Mouse (Mus musculus): ENCODE data around the gene Sh3bp5.

The Sh3bp5 gene

GRCm38 (mm10) chr14:31336369-31337155, 99.3 kb downstream of the Sh3bp5 start, which contains the start of gene Capn7:
Gene Capn7, plus strand, starts transcription at chr14:31336638.
- peak; percentile 100 for DNase-seq

- DNase-seq = no peak
Measured at GRCm38 (mm10) chr14:31335765-31336164, 100.1 kb downstream of the Sh3bp5 start.

DNA sequence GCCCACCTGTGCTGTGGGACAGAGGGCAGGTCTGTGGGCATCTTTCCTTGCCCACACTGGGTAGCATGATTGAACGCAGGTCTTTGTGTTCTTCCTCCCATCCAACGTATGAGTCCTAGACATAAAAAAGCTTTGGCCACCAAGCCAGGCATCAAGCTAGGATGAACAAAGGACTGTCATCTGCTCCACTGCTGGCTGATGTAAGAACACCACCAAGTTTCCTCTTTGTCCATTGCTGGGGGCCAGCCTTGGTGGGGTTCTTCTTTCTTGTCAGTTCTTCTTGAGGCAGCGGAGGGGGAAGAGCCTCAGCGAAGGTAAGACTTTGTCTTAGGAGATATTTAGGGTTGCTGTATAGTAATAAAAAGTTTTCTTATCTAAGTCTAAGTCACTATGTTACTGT, 104.9 kb downstream of the Sh3bp5 start:
- no peak for DNase-seq

DNA sequence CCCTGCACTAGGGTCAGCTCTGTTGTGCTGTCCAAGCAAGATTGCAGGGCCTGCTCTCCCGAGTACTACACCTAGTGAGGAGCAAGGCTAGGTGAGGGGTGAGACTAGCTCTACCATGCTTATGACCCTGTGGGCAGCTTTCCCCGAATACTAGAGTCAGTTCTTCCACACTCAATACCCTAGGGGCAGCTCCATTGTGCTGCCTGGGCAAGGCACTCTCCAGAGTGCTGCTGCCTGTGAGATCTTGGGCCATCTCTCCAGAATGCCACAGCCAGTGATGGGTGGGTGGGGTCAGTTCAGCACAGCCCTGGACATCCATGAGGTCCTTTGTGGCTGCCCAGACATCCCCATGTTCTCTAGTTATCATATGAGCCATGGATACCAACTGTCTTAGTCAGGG, 106.1 kb downstream of the Sh3bp5 start:
- DNase-seq = no peak

DNA sequence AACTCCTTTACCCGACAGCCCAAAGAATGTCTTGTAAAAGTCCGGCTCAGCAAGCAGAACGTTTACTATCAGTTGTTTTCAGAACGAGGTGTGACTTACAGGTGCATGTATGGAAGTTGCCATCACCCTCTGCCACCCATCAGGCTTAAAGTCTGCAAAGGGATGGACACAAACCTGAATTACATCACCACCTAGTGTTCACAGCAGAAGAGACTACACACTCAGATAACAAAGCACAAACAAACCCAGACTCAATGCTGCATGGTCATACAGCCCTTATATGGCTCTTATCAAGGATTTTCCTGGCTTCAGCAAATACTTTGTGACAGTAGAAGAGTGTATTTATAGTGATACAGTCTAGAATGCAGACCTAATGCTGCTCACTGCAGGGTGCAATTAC, 108.2 kb downstream of the Sh3bp5 start:
- no peak for DNase-seq

- DNase-seq = no peak
Measured at GRCm38 (mm10) chr14:31327196-31327595, 108.7 kb downstream of the Sh3bp5 start.

DNA sequence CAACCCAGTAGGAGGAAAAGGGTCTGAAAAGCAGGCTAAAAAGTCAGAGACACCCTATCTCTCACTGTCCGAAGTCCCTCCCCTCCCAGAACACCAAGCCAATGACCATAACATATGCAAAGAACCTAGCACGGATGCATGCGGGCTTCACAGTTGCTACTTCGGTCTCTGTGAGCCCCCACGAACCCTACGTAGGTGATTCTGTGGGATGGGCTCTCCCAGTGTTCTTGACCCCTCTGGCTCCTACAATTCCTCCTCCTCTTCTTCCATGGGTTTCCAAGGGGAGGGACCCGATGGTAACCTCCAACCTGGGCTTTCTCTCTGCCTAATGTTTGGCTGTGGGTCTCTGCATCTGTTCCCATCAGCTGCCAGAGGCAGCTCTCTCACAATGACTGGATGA, 109.1 kb downstream of the Sh3bp5 start:
- DNase-seq = no peak

DNA sequence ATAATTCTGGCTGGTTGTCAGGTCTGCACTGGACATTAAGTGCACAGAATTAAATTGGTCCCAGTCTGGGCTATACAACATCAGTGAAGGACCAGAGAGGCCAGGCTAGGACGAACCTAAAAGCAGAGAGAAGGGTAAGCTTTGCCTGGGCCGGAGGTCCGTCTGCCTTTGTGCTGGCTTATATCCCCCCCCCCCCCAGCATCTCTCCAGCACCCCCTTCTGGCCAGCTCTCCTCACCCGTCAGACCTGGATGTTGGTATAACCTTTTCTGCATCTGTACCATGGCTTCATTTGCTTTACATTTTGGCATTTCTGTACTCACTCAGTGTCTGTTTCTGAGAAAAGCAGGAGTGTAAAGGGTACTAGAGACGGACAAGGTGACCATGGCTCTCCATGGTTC, 110.3 kb downstream of the Sh3bp5 start:
- DNase-seq = no peak

GRCm38 (mm10) chr14:31324851-31325250, 111.0 kb downstream of the Sh3bp5 start:
- peak; percentile 70 for DNase-seq

- DNase-seq = peak; percentile 73
Measured at GRCm38 (mm10) chr14:31323849-31324792, 111.8 kb downstream of the Sh3bp5 start, which contains the start of gene Dnah1. Gene Dnah1, minus strand, starts transcription at chr14:31323896.

GRCm38 (mm10) chr14:31323189-31323588, 112.7 kb downstream of the Sh3bp5 start:
- no peak for DNase-seq

- no peak for DNase-seq
Measured at GRCm38 (mm10) chr14:31322191-31322590, 113.7 kb downstream of the Sh3bp5 start.

- no peak for DNase-seq
Measured at GRCm38 (mm10) chr14:31321181-31321580, 114.7 kb downstream of the Sh3bp5 start.

- DNase-seq = no peak
Measured at GRCm38 (mm10) chr14:31319546-31319945, 116.3 kb downstream of the Sh3bp5 start.

GRCm38 (mm10) chr14:31317754-31318153, 118.1 kb downstream of the Sh3bp5 start:
- peak; percentile 76 for DNase-seq

GRCm38 (mm10) chr14:31316613-31317012, 119.3 kb downstream of the Sh3bp5 start:
- no peak for DNase-seq

GRCm38 (mm10) chr14:31313192-31313591, 122.7 kb downstream of the Sh3bp5 start:
- no peak for DNase-seq
